Mouse (Mus musculus) G1E (cell line): ENCODE results near the gene Ctxn2.
"Not testable (repeated sequence)": the region's sequence is repeated elsewhere in the genome, so short reads cannot be mapped to it uniquely, and the experiment has no call there.

Experiments used
- CTCF ChIP-seq: IDR thresholded peaks from 2 replicates; pipeline ENCODE4 v1.5.1; 2012; ENCODE audit warnings: low read depth, low read length, inconsistent platforms, mixed read lengths
- GATA1 ChIP-seq: IDR thresholded peaks from 2 replicates; pipeline ENCODE4 v1.6.1; 2012; ENCODE audit warnings: borderline replicate concordance, low read length, inconsistent platforms, mixed read lengths
- GATA2 ChIP-seq: IDR thresholded peaks from 2 replicates; pipeline ENCODE4 v1.6.1; 2012; ENCODE audit warnings: low read depth, low read length, inconsistent platforms, borderline replicate concordance
- POLR2AphosphoS5 ChIP-seq: IDR thresholded peaks from 2 replicates; pipeline ENCODE4 v1.6.1; 2012; ENCODE audit warnings: low read depth, low read length, inconsistent platforms; ENCODE audit not compliant: insufficient replicate concordance
- TAL1 ChIP-seq: conservative IDR thresholded peaks from 2 replicates; pipeline ENCODE4 v1.6.1; 2012; ENCODE audit warnings: low read depth, low read length, inconsistent platforms, mixed read lengths

- TF ChIP-seq CTCF, GATA1, POLR2AphosphoS5, TAL1, GATA2: not testable (repeated sequence)
Measured at GRCm38 (mm10) chr2:125106536-125106935, 30.0 kb upstream of the Ctxn2 start.
